Mouse (Mus musculus) E14TG2a.4 (cell line): ENCODE results near the gene Col11a2.

Experiments used
- H3K27me3 ChIP-seq: 2 replicates; pipeline ENCODE4 v1.6.1; 2014; ENCODE audit warnings: low read length, control low read depth; ENCODE audit not compliant: insufficient read depth
- H3K36me3 ChIP-seq: 2 replicates; pipeline ENCODE4 v1.6.1; 2014; ENCODE audit warnings: low read length, control low read depth; ENCODE audit not compliant: insufficient read depth
- H3K4me1 ChIP-seq: replicated peaks from 2 replicates; pipeline ENCODE4 v1.6.1; 2014; ENCODE audit warnings: low read depth, low read length, control low read depth
- H3K4me3 ChIP-seq: replicated peaks from 2 replicates; pipeline ENCODE4 v1.5.1; 2014; ENCODE audit warnings: mild to moderate bottlenecking, low read length
- H3K9me3 ChIP-seq: 2 replicates; pipeline ENCODE4 v1.6.1; 2014; ENCODE audit warnings: low read length, control low read depth
- CTCF ChIP-seq: conservative IDR thresholded peaks from 2 replicates; pipeline ENCODE4 v1.5.1; 2014; ENCODE audit warnings: low read length
- NANOG ChIP-seq: IDR thresholded peaks from 2 replicates; pipeline ENCODE4 v1.6.1; 2014; ENCODE audit warnings: borderline replicate concordance, low read length, mixed read lengths

The Col11a2 gene

GRCm38 (mm10) chr17:34114114-34114513, 74.9 kb downstream of the Col11a2 start:
- peaks cover 66% of the 10 kb centered on the region for H3K4me1 ChIP-seq

More at GRCm38 (mm10) chr17:34114114-34114513, 74.9 kb downstream of the Col11a2 start:
- peak overlapping the region; percentile 99 for H3K4me3 ChIP-seq
- TF ChIP-seq CTCF (no peak), NANOG (no peak)
- H3K36me3 ChIP-seq = peaks cover 98% of the 10 kb centered on the region
- no peaks in the 10 kb centered on the region for H3K9me3 ChIP-seq
- H3K27me3 ChIP-seq = no peaks in the 10 kb centered on the region
